Mouse (Mus musculus): ENCODE measurements around the gene Gm3739. TPM values are rescaled to one million over a fixed set of nuclear protein-coding genes. Genes with fewer than 3 reads are reported as not detected.
"Not testable (repeated sequence)": the region's sequence is repeated elsewhere in the genome, so short reads cannot be mapped to it uniquely, and the experiment has no call there.

Gene Gm3739
- polyA plus RNA-seq (2012; rRNA removed), result 0.03 and 0.04 TPM in 2 replicates
- not detected in 2 replicates for polyA plus RNA-seq (2014; fragmentation: Nextera tagmentation; extraction: Ambion mirVana)

DNA sequence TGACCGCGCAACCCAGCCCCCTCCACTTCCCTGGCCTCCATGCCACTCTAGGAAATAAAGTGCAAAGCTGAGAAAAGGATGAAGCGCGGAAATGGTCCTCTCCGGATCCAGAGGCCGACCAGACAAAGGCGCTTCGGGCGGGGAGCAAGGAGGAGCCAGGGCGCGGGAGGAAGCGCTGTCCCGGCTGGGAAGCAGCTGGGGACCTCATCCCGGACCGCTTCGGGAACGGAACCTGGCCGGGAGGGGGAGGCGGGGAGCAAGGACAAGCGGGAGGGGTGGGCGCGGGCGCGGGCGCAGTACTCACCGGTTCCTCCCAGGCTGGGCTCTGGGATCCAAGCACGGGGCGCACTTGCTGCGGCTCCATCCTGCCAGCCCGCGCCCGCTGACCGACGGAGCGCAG is at the start of gene Gm3739:
TSS of gene Gm3739 (minus strand) at position 389 of the 400 bp plus-strand sequence.
- not testable (repeated sequence) for DNase-seq (ENCODE audit: low read depth in 3 of 3, low spot score in 3 of 3); H3K27me3 ChIP-seq (ENCODE audit: control insufficient read depth, insufficient read depth, low read length); ATAC-seq (ENCODE audit: insufficient read depth); H3K4me3 ChIP-seq (ENCODE audit: insufficient read depth in 1 of 2, low read depth in 2 of 2, low read length in 2 of 2); H3K4me2 ChIP-seq (ENCODE audit: low read depth); H3K9me3 ChIP-seq (ENCODE audit: control insufficient read depth, low read length); H3K9ac ChIP-seq (replicated peaks); H3K4me1 ChIP-seq (replicated peaks; ENCODE audit: control insufficient read depth in 2 of 2, insufficient read depth in 2 of 2, low read length in 1 of 2); H3K36me3 ChIP-seq (replicated peaks; ENCODE audit: control insufficient read depth, insufficient read depth, low read depth); H3K27ac ChIP-seq
- WGBS (ENCODE audit: insufficient replicate concordance), result 2% methylated on average over 15 of the region's 35 CpGs

DNA sequence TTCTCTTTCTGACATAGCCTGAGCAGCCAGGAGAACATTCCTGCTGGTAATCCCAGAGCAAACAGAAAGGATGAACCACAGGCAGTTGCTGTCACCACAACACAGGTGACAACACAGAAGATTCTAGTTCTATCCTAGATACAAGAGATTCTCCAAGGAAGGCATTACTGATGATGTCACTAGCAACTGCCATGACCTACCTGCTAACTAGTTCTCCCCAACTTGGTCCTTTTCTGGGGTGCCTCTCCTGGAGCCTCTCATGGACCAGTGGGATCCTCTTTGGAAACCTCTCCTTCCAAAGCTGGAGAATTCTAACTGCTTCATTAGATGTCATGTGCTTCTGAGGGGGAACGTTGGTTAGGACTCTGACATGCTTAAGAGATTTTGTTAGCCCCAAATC is 17.4 kb upstream of the Gm3739 start, which contains the start of gene Gm5797:
TSS of gene Gm5797 (minus strand) at position 101 of the 400 bp plus-strand sequence.
- not testable (repeated sequence) for H3K9ac ChIP-seq (replicated peaks); H3K27ac ChIP-seq; H3K36me3 ChIP-seq (replicated peaks; ENCODE audit: control insufficient read depth, insufficient read depth, low read depth); DNase-seq (ENCODE audit: low read depth in 3 of 3, low spot score in 3 of 3); H3K27me3 ChIP-seq (ENCODE audit: control insufficient read depth, insufficient read depth, low read length); H3K4me2 ChIP-seq (ENCODE audit: low read depth); H3K4me1 ChIP-seq (replicated peaks; ENCODE audit: control insufficient read depth in 2 of 2, insufficient read depth in 2 of 2, low read length in 1 of 2); H3K4me3 ChIP-seq (ENCODE audit: insufficient read depth in 1 of 2, low read depth in 2 of 2, low read length in 2 of 2); ATAC-seq (ENCODE audit: insufficient read depth); H3K9me3 ChIP-seq (ENCODE audit: control insufficient read depth, low read length)
- no CpG with 5 or more reads among the region's 1 CpGs for WGBS (ENCODE audit: insufficient replicate concordance)

GRCm38 (mm10) chr14:7315093-7315492 is 244 bp upstream of the Gm3739 start:
- not testable (repeated sequence) for H3K36me3 ChIP-seq (replicated peaks; ENCODE audit: control insufficient read depth, insufficient read depth, low read depth); H3K9ac ChIP-seq (replicated peaks); H3K4me2 ChIP-seq (ENCODE audit: low read depth); H3K27ac ChIP-seq; DNase-seq (ENCODE audit: low read depth in 3 of 3, low spot score in 3 of 3); H3K27me3 ChIP-seq (ENCODE audit: control insufficient read depth, insufficient read depth, low read length); H3K9me3 ChIP-seq (ENCODE audit: control insufficient read depth, low read length); H3K4me3 ChIP-seq (ENCODE audit: insufficient read depth in 1 of 2, low read depth in 2 of 2, low read length in 2 of 2); ATAC-seq (ENCODE audit: insufficient read depth); H3K4me1 ChIP-seq (replicated peaks; ENCODE audit: control insufficient read depth in 2 of 2, insufficient read depth in 2 of 2, low read length in 1 of 2)
- 2% methylated on average over 13 of the region's 19 CpGs for WGBS (ENCODE audit: insufficient replicate concordance)

GRCm38 (mm10) chr14:7264614-7265013 is 50.2 kb downstream of the Gm3739 start, which contains the start of gene Gm3727:
Gene Gm3727 (minus strand): TSS chr14:7264714.
- not testable (repeated sequence) for H3K4me3 ChIP-seq (ENCODE audit: insufficient read depth in 1 of 2, low read depth in 2 of 2, low read length in 2 of 2); H3K4me1 ChIP-seq (replicated peaks; ENCODE audit: control insufficient read depth in 2 of 2, insufficient read depth in 2 of 2, low read length in 1 of 2); DNase-seq (ENCODE audit: low read depth in 3 of 3, low spot score in 3 of 3); H3K36me3 ChIP-seq (replicated peaks; ENCODE audit: control insufficient read depth, insufficient read depth, low read depth); H3K27ac ChIP-seq; H3K27me3 ChIP-seq (ENCODE audit: control insufficient read depth, insufficient read depth, low read length); H3K9ac ChIP-seq (replicated peaks); H3K9me3 ChIP-seq (ENCODE audit: control insufficient read depth, low read length); H3K4me2 ChIP-seq (ENCODE audit: low read depth); ATAC-seq (ENCODE audit: insufficient read depth)
- WGBS (ENCODE audit: insufficient replicate concordance), result 41% methylated on average over 3 of the region's 3 CpGs

Other genes with a start within 250 kb of the Gm3739 start
- gene Gm3696, start 214.4 kb downstream of the Gm3739 start, polyA plus RNA-seq (2012; rRNA removed), result 0.03 TPM in 1 of 2 replicates, not detected in the other
- gene Gm3696, start 214.4 kb downstream of the Gm3739 start, polyA plus RNA-seq (2014; fragmentation: Nextera tagmentation; extraction: Ambion mirVana), result 0.09 TPM in 1 of 2 replicates, not detected in the other
- not detected in 2 replicates for gene Gm6676, start 189.6 kb downstream of the Gm3739 start, polyA plus RNA-seq (2012; rRNA removed)
- not detected in 2 replicates for gene Gm6676, start 189.6 kb downstream of the Gm3739 start, polyA plus RNA-seq (2014; fragmentation: Nextera tagmentation; extraction: Ambion mirVana)
- 0.16 and 0.17 TPM in 2 replicates for gene Gm3512, start 140.5 kb downstream of the Gm3739 start, polyA plus RNA-seq (2012; rRNA removed)
- gene Gm3512, start 140.5 kb downstream of the Gm3739 start, polyA plus RNA-seq (2014; fragmentation: Nextera tagmentation; extraction: Ambion mirVana), result 0.09 TPM in 1 of 2 replicates, not detected in the other
- not detected in 2 replicates for gene Gm16434, start 120.5 kb downstream of the Gm3739 start, polyA plus RNA-seq (2012; rRNA removed)
- gene Gm16434, start 120.5 kb downstream of the Gm3739 start, polyA plus RNA-seq (2014; fragmentation: Nextera tagmentation; extraction: Ambion mirVana), result not detected in 2 replicates
- gene Gm3727, start 50.3 kb downstream of the Gm3739 start, polyA plus RNA-seq (2012; rRNA removed), result not detected in 2 replicates
- not detected in 2 replicates for gene Gm3727, start 50.3 kb downstream of the Gm3739 start, polyA plus RNA-seq (2014; fragmentation: Nextera tagmentation; extraction: Ambion mirVana)
- gene Gm5797, start 17.3 kb upstream of the Gm3739 start, polyA plus RNA-seq (2012; rRNA removed), result not detected in 2 replicates
- gene Gm5797, start 17.3 kb upstream of the Gm3739 start, polyA plus RNA-seq (2014; fragmentation: Nextera tagmentation; extraction: Ambion mirVana), result not detected in 2 replicates
- not detected in 2 replicates for gene Gm8374, start 50.1 kb upstream of the Gm3739 start, polyA plus RNA-seq (2012; rRNA removed)
- gene Gm8374, start 50.1 kb upstream of the Gm3739 start, polyA plus RNA-seq (2014; fragmentation: Nextera tagmentation; extraction: Ambion mirVana), result not detected in 2 replicates
- gene Gm3755, start 135.9 kb upstream of the Gm3739 start, polyA plus RNA-seq (2012; rRNA removed), result not detected in 2 replicates
- gene Gm3755, start 135.9 kb upstream of the Gm3739 start, polyA plus RNA-seq (2014; fragmentation: Nextera tagmentation; extraction: Ambion mirVana), result not detected in 2 replicates
- gene Gm3752, start 168.7 kb upstream of the Gm3739 start, polyA plus RNA-seq (2012; rRNA removed), result 0.03 TPM in 1 of 2 replicates, not detected in the other
- not detected in 2 replicates for gene Gm3752, start 168.7 kb upstream of the Gm3739 start, polyA plus RNA-seq (2014; fragmentation: Nextera tagmentation; extraction: Ambion mirVana)

Measured in liver, embryonic 14.5 days (tissue).